Mouse (Mus musculus) testis, adult 2 months (tissue): ENCODE measurements around the gene Rbms3.

ENCODE experiments used
- CTCF ChIP-seq: fragments of 200-500 bp; IDR thresholded peaks from 2 replicates; pipeline ENCODE4 v1.5.1; 2012; ENCODE audit warnings: low read depth, mild to moderate bottlenecking, inconsistent platforms, low read length, moderate library complexity; ENCODE audit not compliant: control insufficient read depth, insufficient read depth, insufficient replicate concordance
- POLR2A ChIP-seq: fragments of 200-500 bp; IDR thresholded peaks from 2 replicates; pipeline ENCODE4 v1.6.1; 2012; ENCODE audit warnings: low read depth, mild to moderate bottlenecking, inconsistent platforms, low read length, moderate library complexity; ENCODE audit not compliant: control insufficient read depth

DNA sequence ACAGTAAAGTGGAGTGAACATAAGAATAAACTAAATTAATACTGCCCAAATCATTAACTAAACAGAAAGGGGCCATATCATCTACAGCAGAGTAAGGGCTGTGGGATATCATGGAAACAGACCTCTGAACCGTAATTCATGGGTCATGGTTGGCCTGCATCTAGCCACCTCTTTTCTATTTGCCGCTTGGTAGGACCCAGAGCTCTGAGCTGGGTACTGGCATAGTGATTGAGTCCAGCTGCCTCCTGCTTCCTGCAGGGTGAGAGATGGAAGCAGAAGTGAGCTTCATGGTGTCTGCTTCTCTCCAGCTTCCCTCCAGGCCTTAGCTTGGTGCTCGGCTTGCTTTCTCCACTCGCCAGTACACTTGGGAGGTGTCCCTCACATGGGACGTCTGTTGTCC, 71.2 kb downstream of the Rbms3 start:
- TF ChIP-seq CTCF: no peak
- TF ChIP-seq POLR2A: no peak
